Mouse (Mus musculus) CH12.LX (cell line): ENCODE measurements around the gene Insl5. TPM values are rescaled to one million over a fixed set of nuclear protein-coding genes. Genes with fewer than 3 reads are reported as not detected.

Experiments used
- DNase-seq: peaks from one replicate; pipeline ENCODE4 v3.0.0-alpha.2; 2013; ENCODE audit errors: extremely low read depth
- H3K27ac ChIP-seq: 2 replicates; pipeline ENCODE4 v1.5.1; 2012; ENCODE audit warnings: low read depth, mild to moderate bottlenecking, control low read depth, moderate library complexity; ENCODE audit not compliant: insufficient read depth
- H3K27me3 ChIP-seq: replicated peaks from 2 replicates; pipeline ENCODE3; 2012; ENCODE audit warnings: inconsistent platforms
- H3K36me3 ChIP-seq, 2 experiments: replicated peaks in 1 of 2; 2 replicates each; pipeline versions ENCODE3 to v1.6.1; 2012; ENCODE audit warnings: inconsistent platforms in 1 of 2, low read length in 1 of 2, mild to moderate bottlenecking in 1 of 2, mixed read lengths in 1 of 2, moderate library complexity in 1 of 2; ENCODE audit not compliant: control insufficient read depth in 1 of 2, insufficient read depth in 1 of 2
- H3K4me1 ChIP-seq, 2 experiments: 2 replicates each; pipeline ENCODE4 v1.6.1; 2012; ENCODE audit warnings: inconsistent platforms in 1 of 2, moderate library complexity in 1 of 2; ENCODE audit not compliant: insufficient read depth in 2 of 2, control insufficient read depth in 1 of 2
- H3K4me2 ChIP-seq: 2 replicates; pipeline ENCODE4 v1.6.1; 2012; ENCODE audit warnings: low read depth, mild to moderate bottlenecking, control low read depth; ENCODE audit not compliant: poor library complexity, insufficient read depth, severe bottlenecking
- H3K4me3 ChIP-seq, 3 experiments: fragments of 150-350 bp in 1 of 3; sonication (generic) in 1 of 3; replicated peaks in 1 of 3; 2 replicates each; pipeline versions ENCODE3 to v1.5.1; 2011 to 2012; ENCODE audit warnings: low read depth in 2 of 3, low read length in 2 of 3, mild to moderate bottlenecking in 2 of 3, moderate library complexity in 2 of 3, control low read depth in 1 of 3, improper control_type of control experiment in 1 of 3, inconsistent platforms in 1 of 3, mixed read lengths in 1 of 3; ENCODE audit not compliant: poor library complexity in 1 of 3
- H3K79me2 ChIP-seq: replicated peaks from 2 replicates; pipeline ENCODE4 v1.6.1; 2012; ENCODE audit warnings: mild to moderate bottlenecking, moderate library complexity; ENCODE audit not compliant: control insufficient read depth, poor library complexity, insufficient read depth, severe bottlenecking; ENCODE audit errors: extremely low read depth
- H3K9ac ChIP-seq: 2 replicates; pipeline ENCODE4 v1.6.1; 2012; ENCODE audit warnings: low read depth, mild to moderate bottlenecking, control low read depth, moderate library complexity; ENCODE audit not compliant: insufficient read depth
- H3K9me3 ChIP-seq: replicated peaks from 2 replicates; pipeline ENCODE3; 2012; ENCODE audit warnings: low read length, inconsistent platforms, mixed read lengths
- E2F4 ChIP-seq: IDR thresholded peaks from 2 replicates; pipeline ENCODE4 v1.6.1; 2011; ENCODE audit warnings: low read depth, low read length, improper control_type of control experiment; ENCODE audit not compliant: insufficient replicate concordance
- EP300 ChIP-seq: IDR thresholded peaks from 2 replicates; pipeline ENCODE4 v1.6.1; 2011; ENCODE audit warnings: low read length, improper control_type of control experiment
- GABPA ChIP-seq: IDR thresholded peaks from 2 replicates; pipeline ENCODE4 v1.6.1; 2012; ENCODE audit warnings: low read depth, low read length, improper control_type of control experiment, inconsistent platforms; ENCODE audit not compliant: insufficient replicate concordance
- IRF4 ChIP-seq: IDR thresholded peaks from 2 replicates; pipeline ENCODE4 v1.6.1; 2014; ENCODE audit warnings: low read depth, mild to moderate bottlenecking, inconsistent platforms, low read length, improper control_type of control experiment
- JUN ChIP-seq: IDR thresholded peaks from 2 replicates; pipeline ENCODE4 v1.6.1; 2011; ENCODE audit warnings: low read depth, mild to moderate bottlenecking, low read length, improper control_type of control experiment, moderate library complexity; ENCODE audit not compliant: insufficient read depth
- KAT2A ChIP-seq: IDR thresholded peaks from 2 replicates; pipeline ENCODE4 v1.6.1; 2012; ENCODE audit warnings: low read length, improper control_type of control experiment, inconsistent platforms; ENCODE audit not compliant: insufficient replicate concordance
- MAZ ChIP-seq: IDR thresholded peaks from 2 replicates; pipeline ENCODE4 v1.6.1; 2012; ENCODE audit warnings: low read depth, mild to moderate bottlenecking, inconsistent platforms, low read length, improper control_type of control experiment, moderate library complexity
- MEF2A ChIP-seq: IDR thresholded peaks from 2 replicates; pipeline ENCODE4 v1.6.1; 2014; ENCODE audit warnings: low read depth, mild to moderate bottlenecking, inconsistent platforms, low read length, improper control_type of control experiment, borderline replicate concordance
- MXI1 ChIP-seq: IDR thresholded peaks from 2 replicates; pipeline ENCODE4 v1.6.1; 2011; ENCODE audit warnings: mild to moderate bottlenecking, low read depth, low read length, improper control_type of control experiment
- MYC ChIP-seq: IDR thresholded peaks from 2 replicates; pipeline ENCODE4 v1.6.1; 2011; ENCODE audit warnings: low read depth, mild to moderate bottlenecking, improper control_type of control experiment, low read length
- POLR2A ChIP-seq: IDR thresholded peaks from 2 replicates; pipeline ENCODE4 v1.6.1; 2011; ENCODE audit warnings: low read depth, mild to moderate bottlenecking, improper control_type of control experiment, low read length
- RAD21 ChIP-seq: IDR thresholded peaks from 2 replicates; pipeline ENCODE4 v1.6.1; 2011; ENCODE audit warnings: low read depth, mild to moderate bottlenecking, low read length, improper control_type of control experiment, moderate library complexity
- SIN3A ChIP-seq: IDR thresholded peaks from 2 replicates; pipeline ENCODE4 v1.6.1; 2012; ENCODE audit warnings: low read length, improper control_type of control experiment, inconsistent platforms
- SMC3 ChIP-seq: IDR thresholded peaks from 2 replicates; pipeline ENCODE4 v1.6.1; 2011; ENCODE audit warnings: low read depth, low read length, improper control_type of control experiment
- TBP ChIP-seq: conservative IDR thresholded peaks from 2 replicates; pipeline ENCODE4 v1.6.1; 2011; ENCODE audit warnings: low read depth, low read length, improper control_type of control experiment
- TCF12 ChIP-seq: IDR thresholded peaks from 2 replicates; pipeline ENCODE4 v1.6.1; 2014; ENCODE audit warnings: low read depth, mild to moderate bottlenecking, inconsistent platforms, low read length, improper control_type of control experiment
- ZC3H11A ChIP-seq: IDR thresholded peaks from 2 replicates; pipeline ENCODE4 v1.6.1; 2012; ENCODE audit warnings: low read depth, mild to moderate bottlenecking, inconsistent platforms, low read length, improper control_type of control experiment
- dilution Hi-C: fragments of 300-500 bp; cut with MboI; formaldehyde crosslinking; loops from 2 replicates; pipeline ENCODE4 v1.14.3; 2020; ENCODE audit warnings: low sequenced_read_pairs; ENCODE audit not compliant: extremely low pct_unique_long_range_greater_than_20kb, extremely low pct_ligation_motif_present
- in situ Hi-C: fragments of 300-500 bp; cut with MboI; formaldehyde crosslinking; loops from 3 replicates; pipeline ENCODE4 v1.14.3; 2019; ENCODE audit warnings: low sequenced_read_pairs, low pct_ligation_motif_present, low pct_unique_long_range_greater_than_20kb, mixed read lengths
- polyA plus RNA-seq: library from polyadenylated mRNA; unstranded; fragments of >175 nt; gene quantifications from 2 replicates; pipeline ENCODE4 v1.2.1, GENCODE M21; 2012; ENCODE audit warnings: low read depth; ENCODE audit not compliant: insufficient read length
- total RNA-seq, 2 experiments: library from RNA; depleted of rRNA; stranded (reverse); fragments of 300-350 nt in 1 of 2; fragments of >200 nt in 1 of 2; gene quantifications; 2 replicates each; pipeline ENCODE4 v1.2.3; 2012 to 2014

Insl5 gene
- total and polyA plus RNA-seq, 3 experiments, result not detected

- H3K4me2 ChIP-seq, result no peak overlapping the region
- H3K79me2 ChIP-seq, result no peaks in the 10 kb centered on the region
- TF ChIP-seq IRF4 (no peak), E2F4 (no peak), MXI1 (no peak), EP300 (no peak), JUN (no peak)
- no peak overlapping the region for H3K9ac ChIP-seq
- H3K4me1 ChIP-seq, result no peaks in the 10 kb centered on the region
- H3K27ac ChIP-seq, result no peak overlapping the region
- H3K9me3 ChIP-seq, result no peaks in the 10 kb centered on the region
- in situ Hi-C loops, result no loop called here
- no peaks in the 10 kb centered on the region for H3K36me3 ChIP-seq
- no peaks in the 10 kb centered on the region for H3K27me3 ChIP-seq
- H3K4me3 ChIP-seq, result no peak overlapping the region
- DNase-seq, result no peak
- dilution Hi-C loops, result no loop called here
Observed at GRCm38 (mm10) chr4:103067906-103068655, 41.4 kb upstream of the Insl5 start.

GRCm38 (mm10) chr4:103064976-103065375 lies 38.3 kb upstream of the Insl5 start:
- no peaks in the 10 kb centered on the region for H3K36me3 ChIP-seq
- H3K9ac ChIP-seq, result no peak overlapping the region
- no peaks in the 10 kb centered on the region for H3K9me3 ChIP-seq
- H3K27me3 ChIP-seq, result no peaks in the 10 kb centered on the region
- H3K4me2 ChIP-seq, result no peak overlapping the region
- H3K79me2 ChIP-seq, result no peaks in the 10 kb centered on the region
- H3K27ac ChIP-seq, result no peak overlapping the region
- no peaks in the 10 kb centered on the region for H3K4me1 ChIP-seq
- dilution Hi-C loops, result no loop called here
- no peak for TF ChIP-seq TBP
- in situ Hi-C loops, result no loop called here
- no peak for DNase-seq
- H3K4me3 ChIP-seq, result no peak overlapping the region

- H3K36me3 ChIP-seq, result no peaks in the 10 kb centered on the region
- H3K27ac ChIP-seq, result no peak overlapping the region
- no peak overlapping the region for H3K9ac ChIP-seq
- H3K4me2 ChIP-seq, result no peak overlapping the region
- H3K9me3 ChIP-seq, result no peaks in the 10 kb centered on the region
- dilution Hi-C loops (no loop called here), in situ Hi-C loops (no loop called here)
- H3K4me1 ChIP-seq, result no peaks in the 10 kb centered on the region
- no peaks in the 10 kb centered on the region for H3K27me3 ChIP-seq
- H3K79me2 ChIP-seq, result no peaks in the 10 kb centered on the region
- DNase-seq, result no peak
- H3K4me3 ChIP-seq, result no peak overlapping the region
- TF ChIP-seq MXI1, result no peak
- no peak for TF ChIP-seq TCF12
- no peak for TF ChIP-seq JUN
- no peak for TF ChIP-seq MAZ
- TF ChIP-seq GABPA, result no peak
- no peak for TF ChIP-seq E2F4
- TF ChIP-seq ZC3H11A, result no peak
- no peak for TF ChIP-seq KAT2A
- no peak for TF ChIP-seq TBP
- no peak for TF ChIP-seq RAD21
- TF ChIP-seq SMC3, result no peak
- TF ChIP-seq MEF2A, result no peak
- TF ChIP-seq SIN3A, result no peak
- no peak for TF ChIP-seq IRF4
- no peak for TF ChIP-seq MYC
- no peak for TF ChIP-seq POLR2A
Observed at GRCm38 (mm10) chr4:103064421-103064820, 37.8 kb upstream of the Insl5 start.
